Mouse (Mus musculus): ENCODE data around the gene Klrc3. TPM values are rescaled to one million over a fixed set of nuclear protein-coding genes. Genes with fewer than 3 reads are reported as not detected.

Gene Klrc3
- total RNA-seq (2023) = not detected

GRCm38 (mm10) chr6:129643237-129643636 is at the start of gene Klrc3:
Gene Klrc3 (minus strand): TSS chr6:129643337.

GRCm38 (mm10) chr6:129678873-129679272 is 35.7 kb upstream of the Klrc3 start, which contains the start of gene Klrc1:
Gene Klrc1 (minus strand): TSS chr6:129678973.

GRCm38 (mm10) chr6:129660589-129660988 is 17.5 kb upstream of the Klrc3 start, which contains the start of gene Klrc2:
Gene Klrc2 (minus strand): TSS chr6:129660689.

GRCm38 (mm10) chr6:129623735-129624134 is 19.4 kb downstream of the Klrc3 start, which contains the start of gene Klrk1:
Gene Klrk1 (minus strand): TSS chr6:129623864.

GRCm38 (mm10) chr6:129591508-129591907 is 51.6 kb downstream of the Klrc3 start, which contains the start of gene Klrd1:
Gene Klrd1 (plus strand): TSS chr6:129591782.

Other genes with a start within 250 kb of the Klrc3 start
- gene Clec1b, start 246.0 kb downstream of the Klrc3 start, total RNA-seq (2023) = not detected
- 1.8 TPM for gene Clec9a, start 234.5 kb downstream of the Klrc3 start, total RNA-seq (2023)
- not detected for gene Clec1a, start 191.3 kb downstream of the Klrc3 start, total RNA-seq (2023)
- gene Olr1, start 136.2 kb downstream of the Klrc3 start, total RNA-seq (2023) = not detected
- gene Tmem52b, start 130.8 kb downstream of the Klrc3 start, total RNA-seq (2023) = not detected
- 14.5 TPM for gene Gabarapl1, start 110.2 kb downstream of the Klrc3 start, total RNA-seq (2023)
- gene Klre1, start 65.4 kb downstream of the Klrc3 start, total RNA-seq (2023) = 0.77 TPM
- 205 TPM for gene Klrd1, start 51.6 kb downstream of the Klrc3 start, total RNA-seq (2023)
- gene Klrk1, start 19.5 kb downstream of the Klrc3 start, total RNA-seq (2023) = 2.4 TPM
- gene Klrc2, start 17.4 kb upstream of the Klrc3 start, total RNA-seq (2023) = 0.15 TPM
- gene Klrc1, start 35.6 kb upstream of the Klrc3 start, total RNA-seq (2023) = 1.3 TPM
- gene Klri1, start 73.8 kb upstream of the Klrc3 start, total RNA-seq (2023) = 1.1 TPM
- 0.49 TPM for gene Klri2, start 97.1 kb upstream of the Klrc3 start, total RNA-seq (2023)
- not detected for gene Gm156, start 140.9 kb upstream of the Klrc3 start, total RNA-seq (2023)
- not detected for gene Gm17631, start 219.3 kb upstream of the Klrc3 start, total RNA-seq (2023)
- 1.5 TPM for gene Klra17, start 233.3 kb upstream of the Klrc3 start, total RNA-seq (2023)

All from CD8-positive naive resting alpha-beta T cell, adult 57 days (primary cell).